Mouse (Mus musculus) ovary, postnatal 10 days (tissue): ENCODE measurements around the gene Gsta1.
"Not testable (repeated sequence)": the region's sequence is repeated elsewhere in the genome, so short reads cannot be mapped to it uniquely, and the experiment has no call there.

Experiments used
- DNase-seq: peaks from one replicate; pipeline ENCODE4 v3.0.0; 2022; ENCODE audit warnings: low spot score

The Gsta1 gene

DNA sequence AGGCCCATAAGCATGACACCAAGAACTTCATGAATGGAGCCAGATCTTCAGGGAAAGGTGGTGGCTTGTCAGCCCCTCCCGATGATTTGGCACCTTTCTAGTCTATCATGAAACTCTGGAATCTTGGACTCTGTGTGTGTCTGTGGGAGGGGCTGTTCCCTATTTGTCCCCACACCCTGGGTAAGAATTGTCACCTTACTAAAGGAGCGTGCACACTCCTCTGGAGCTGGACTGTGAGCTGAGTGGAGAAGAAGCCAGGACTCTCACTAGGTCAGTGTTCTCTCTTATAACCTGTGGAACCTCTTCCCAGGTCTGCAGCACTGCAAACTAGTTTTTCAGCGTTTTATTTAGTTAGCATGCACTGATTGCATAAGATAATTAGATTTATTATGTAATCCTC is at the start of gene Gsta1:
TSS of gene Gsta1 (plus strand) at position 196 of the 400 bp plus-strand sequence.
- not testable (repeated sequence) for DNase-seq

DNA sequence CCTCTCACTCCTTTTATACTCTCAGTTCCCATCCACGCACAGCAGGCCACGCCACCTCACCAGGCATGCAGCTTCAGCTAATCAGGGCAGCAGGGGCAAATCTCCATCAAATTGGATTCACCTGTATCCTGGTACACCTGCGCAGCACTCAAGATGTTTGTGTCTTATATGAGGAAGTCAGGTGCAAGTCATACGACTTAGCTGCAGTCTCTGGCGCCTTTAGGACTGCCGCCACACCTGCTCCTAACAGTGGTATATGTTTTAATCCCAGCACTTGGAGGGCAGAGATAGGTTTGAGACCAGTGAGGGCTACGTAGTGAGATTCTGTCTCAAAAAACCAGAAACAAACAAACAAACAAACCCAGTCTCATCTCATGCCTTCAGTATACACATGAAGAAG is 48.0 kb upstream of the Gsta1 start, which contains the start of gene Gsta4:
TSS of gene Gsta4 (plus strand) at position 301 of the 400 bp plus-strand sequence.
- not testable (repeated sequence) for DNase-seq

DNA sequence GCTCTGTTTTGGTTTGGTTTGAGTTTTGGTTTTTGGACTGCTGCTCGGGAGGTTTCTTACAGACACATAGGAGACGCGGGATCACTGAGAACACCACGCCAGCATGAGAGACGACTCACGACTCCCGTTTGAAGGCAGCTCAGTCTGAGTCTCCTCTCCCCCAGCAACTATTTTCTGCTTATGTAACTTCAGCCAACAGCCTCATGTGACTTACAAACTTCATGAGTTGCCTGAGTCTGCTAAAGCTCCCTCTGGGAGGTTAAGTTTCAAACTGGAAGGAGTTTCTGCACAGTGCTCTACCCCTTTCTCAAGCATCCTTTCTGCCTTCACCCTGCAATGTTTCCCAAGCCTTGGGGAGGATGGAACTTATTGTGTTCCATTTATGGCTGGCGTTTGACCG is 44.8 kb upstream of the Gsta1 start:
- no peak for DNase-seq

- no peak for DNase-seq
These were observed 41.5 kb upstream of the Gsta1 start for GRCm38 (mm10) chr9:78188910-78189309.

GRCm38 (mm10) chr9:78190651-78191634 is 39.5 kb upstream of the Gsta1 start:
- DNase-seq, result no peak

DNA sequence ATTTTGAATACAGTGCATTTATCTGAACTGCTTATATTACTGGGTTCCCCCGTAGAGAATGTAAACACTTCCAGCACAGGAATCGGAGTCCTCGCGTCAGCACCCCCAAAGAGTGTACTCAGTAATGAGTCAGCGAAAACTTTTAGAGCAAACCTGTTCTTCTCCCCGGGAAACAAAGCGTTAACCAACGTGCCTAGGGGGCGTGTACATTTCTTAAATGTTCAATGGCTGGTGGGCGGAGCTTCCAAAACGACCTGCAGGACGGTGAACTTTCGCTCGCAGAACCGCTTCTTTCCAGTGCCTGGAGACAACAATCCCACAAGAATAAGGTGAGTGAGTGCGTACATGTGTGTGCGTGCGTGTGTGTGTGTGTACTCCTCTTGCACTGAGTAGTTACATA is 38.7 kb upstream of the Gsta1 start:
- DNase-seq, result no peak

- DNase-seq, result no peak
These were observed 36.4 kb upstream of the Gsta1 start for GRCm38 (mm10) chr9:78193902-78194597.

DNA sequence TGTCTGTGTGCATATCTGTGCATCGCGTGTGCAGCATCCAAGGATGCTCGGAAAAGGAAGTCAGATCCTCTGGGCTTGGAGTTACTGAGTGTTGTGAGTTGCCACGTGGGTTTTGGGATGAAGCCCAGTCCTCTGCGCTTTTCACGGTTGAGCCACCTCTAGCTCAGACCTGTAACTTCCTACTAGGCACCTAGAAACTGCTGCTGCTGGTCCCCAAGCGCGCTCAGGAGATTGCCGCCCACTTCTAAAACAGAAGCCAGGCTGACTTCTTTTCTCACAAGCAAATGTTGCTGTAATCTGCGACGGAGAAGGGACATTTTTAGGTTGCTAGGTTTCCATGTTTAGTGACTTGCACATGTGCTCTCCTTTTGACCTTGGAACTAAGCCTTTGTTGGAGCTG is 35.4 kb upstream of the Gsta1 start:
- DNase-seq, result no peak

DNA sequence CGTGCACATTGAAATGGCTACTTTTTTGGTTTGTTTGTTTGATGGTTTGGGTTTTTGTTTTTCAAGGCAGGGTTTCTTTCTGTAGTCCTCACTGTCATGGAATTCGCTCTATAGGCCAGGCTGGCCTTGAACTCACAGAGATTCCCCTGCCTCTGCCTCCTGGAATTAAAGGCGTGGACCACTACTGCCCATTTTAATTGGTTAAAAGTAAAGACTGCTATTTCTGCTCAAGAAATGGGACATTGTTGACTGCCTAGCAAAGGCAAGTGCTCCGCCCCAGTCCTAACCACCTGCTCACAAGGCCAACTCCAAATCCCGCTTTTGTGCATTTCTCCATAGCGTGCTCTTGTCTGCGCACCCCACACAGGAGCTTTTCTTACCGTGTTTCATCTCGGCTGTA is 32.7 kb upstream of the Gsta1 start:
- no peak for DNase-seq

- DNase-seq, result no peak
These were observed 26.3 kb upstream of the Gsta1 start for GRCm38 (mm10) chr9:78204194-78204593.

DNA sequence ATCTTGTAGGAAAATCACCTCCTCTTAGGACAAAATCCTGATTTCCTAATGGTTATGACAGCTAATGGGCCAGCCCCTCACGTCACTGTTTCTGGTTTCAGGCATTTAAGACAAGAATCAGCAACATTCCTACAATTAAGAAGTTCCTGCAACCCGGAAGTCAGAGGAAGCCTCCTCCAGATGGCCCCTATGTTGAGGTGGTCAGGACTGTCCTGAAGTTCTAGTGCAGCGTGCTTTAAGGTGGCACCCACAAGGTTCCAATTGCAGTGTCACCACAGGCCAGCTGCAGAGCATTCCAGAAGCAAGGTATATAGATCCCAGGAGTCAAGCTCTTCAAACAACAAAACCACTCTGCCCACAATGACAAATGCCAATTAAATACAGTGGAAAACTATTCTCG is 21.5 kb upstream of the Gsta1 start:
- no peak for DNase-seq

- DNase-seq, result no peak
These were observed 20.4 kb upstream of the Gsta1 start for GRCm38 (mm10) chr9:78210079-78210478.

DNA sequence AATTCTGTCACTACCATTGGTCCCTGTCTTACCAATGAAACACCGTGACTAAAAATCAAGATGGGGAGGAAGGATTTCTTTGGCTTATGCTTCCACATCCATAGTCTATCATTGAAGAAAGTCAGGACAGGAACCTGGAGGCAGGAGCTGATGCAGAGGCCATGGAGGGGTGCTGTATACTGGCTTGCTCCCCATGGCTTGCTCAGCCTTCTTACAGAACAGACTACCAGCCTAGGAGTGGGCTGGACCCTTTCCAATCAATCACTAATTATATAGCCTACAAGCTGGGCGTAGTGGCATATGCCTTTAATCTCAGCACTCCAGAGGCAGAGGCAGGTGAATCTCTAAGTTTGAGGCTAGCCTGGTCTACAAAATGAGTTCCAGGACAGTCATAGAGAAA is 19.6 kb upstream of the Gsta1 start:
- no peak for DNase-seq

DNA sequence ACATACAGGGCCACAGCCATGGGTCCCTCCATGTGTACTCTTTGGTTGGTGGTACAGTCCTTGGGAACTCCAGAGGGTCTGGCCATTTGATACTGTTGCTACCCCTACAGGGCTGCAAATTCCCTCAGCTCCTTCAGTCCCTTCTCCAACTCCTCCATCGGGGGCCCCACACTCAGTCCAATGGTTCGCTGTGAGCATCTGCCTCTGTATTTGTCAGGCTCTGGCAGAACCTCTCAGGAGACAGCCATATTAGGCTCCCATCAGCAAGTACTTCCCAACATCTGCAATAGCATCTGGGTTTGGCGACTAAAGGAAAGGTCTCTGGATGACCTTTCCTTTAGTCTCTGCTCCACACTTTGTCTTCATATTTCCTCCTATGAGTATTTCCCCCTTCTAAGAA is 18.9 kb upstream of the Gsta1 start:
- DNase-seq, result no peak

DNA sequence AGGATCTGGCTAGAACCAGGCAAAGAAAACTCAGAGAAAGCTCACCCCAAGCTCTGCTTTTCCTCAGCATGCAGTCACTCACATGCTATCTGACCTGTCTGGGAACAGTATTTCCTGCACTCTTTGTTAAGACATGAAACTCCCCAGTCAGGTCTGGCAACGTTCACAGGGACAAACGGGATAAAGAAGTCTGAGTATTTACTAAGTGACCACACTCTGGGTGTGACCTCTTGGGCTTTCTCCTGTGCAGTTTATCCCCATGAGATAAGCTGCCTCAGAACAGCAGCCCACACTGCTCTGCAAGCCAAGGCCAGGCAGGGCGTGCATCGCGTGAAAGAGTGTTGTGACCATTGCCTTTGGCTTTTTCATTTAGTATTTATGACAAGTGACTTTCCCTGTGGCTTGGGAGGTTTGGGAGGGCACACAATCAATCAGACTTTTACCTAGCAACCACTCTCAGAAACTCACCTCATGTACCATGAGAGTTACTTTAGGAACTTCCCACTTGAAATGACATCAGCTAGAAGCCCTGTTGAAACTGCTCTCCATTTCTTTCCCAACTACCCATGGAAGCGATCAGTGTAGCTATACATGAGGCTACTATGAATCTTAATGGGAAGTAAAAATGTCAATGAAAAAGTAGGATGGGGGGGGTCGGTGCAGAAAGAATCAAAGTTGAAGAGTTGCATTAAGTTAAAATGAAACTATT is 18.0 kb upstream of the Gsta1 start:
- no peak for DNase-seq

GRCm38 (mm10) chr9:78217074-78217473 is 13.4 kb upstream of the Gsta1 start:
- DNase-seq, result no peak

GRCm38 (mm10) chr9:78222616-78223015 is 7.8 kb upstream of the Gsta1 start:
- no peak for DNase-seq

GRCm38 (mm10) chr9:78223221-78223902 is 7.1 kb upstream of the Gsta1 start:
- DNase-seq, result no peak

GRCm38 (mm10) chr9:78224418-78224817 is 6.0 kb upstream of the Gsta1 start:
- DNase-seq, result no peak

- no peak for DNase-seq
These were observed 5.2 kb upstream of the Gsta1 start for GRCm38 (mm10) chr9:78225304-78225703.

- no peak for DNase-seq
These were observed 2.3 kb upstream of the Gsta1 start for GRCm38 (mm10) chr9:78228122-78228521.

DNA sequence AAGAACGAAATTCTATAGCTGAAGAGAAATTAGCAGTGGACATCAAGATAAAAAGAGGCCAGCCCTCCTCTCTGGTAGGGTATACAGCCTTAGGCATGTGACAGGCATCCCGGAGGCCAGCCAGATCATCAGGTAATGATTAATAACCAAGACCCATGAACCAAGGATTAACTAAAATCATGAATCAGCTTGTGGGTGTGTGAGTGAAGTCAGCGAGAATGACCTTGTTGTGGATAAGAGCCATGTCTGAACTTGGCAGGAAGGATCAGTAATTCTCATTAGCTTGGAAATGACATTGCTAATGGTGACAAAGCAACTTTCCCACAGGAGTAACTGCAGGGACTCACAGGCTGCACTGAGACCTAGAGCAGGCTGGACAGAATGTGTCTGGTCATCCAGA is 798 bp upstream of the Gsta1 start:
- DNase-seq, result not testable (repeated sequence)
